Mouse (Mus musculus) megakaryocyte progenitor cell, adult 5-6 weeks (primary cell): Measurements from ENCODE around the gene Sptlc2. TPM values are rescaled to one million over a fixed set of nuclear protein-coding genes. Genes with fewer than 3 reads are reported as not detected.
"Not testable (repeated sequence)": the region's sequence is repeated elsewhere in the genome, so short reads cannot be mapped to it uniquely, and the experiment has no call there.

Experiments
- ATAC-seq: replicated peaks from 2 replicates; pipeline ENCODE4 v1.8.0; 2016; ENCODE audit warnings: mild to moderate bottlenecking, moderate TSS enrichment, inconsistent platforms; ENCODE audit not compliant: poor library complexity
- total RNA-seq, 2 experiments: library from RNA; stranded (forward) in 1 of 2; stranded (reverse) in 1 of 2; fragments of 157-497, 149-512 nt in 1 of 2; fragments of 200-1000 nt in 1 of 2; gene quantifications; 2 replicates each; pipeline versions ENCODE4 v1.2.3 to v1.2.4; 2015 to 2017

The Sptlc2 gene
- total RNA-seq, 2 experiments from 2014 or later, result 128 to 199 TPM

GRCm38 (mm10) chr12:87333794-87334193 is 54.4 kb downstream of the Sptlc2 start:
- ATAC-seq, result no peak

GRCm38 (mm10) chr12:87332511-87332910 is 55.6 kb downstream of the Sptlc2 start:
- no peak for ATAC-seq

- ATAC-seq, result 0 out of 2 replicates have a peak, but pooled peaks have one; percentile 26
Observed at GRCm38 (mm10) chr12:87331908-87332307, 56.2 kb downstream of the Sptlc2 start.

GRCm38 (mm10) chr12:87331053-87331456 is 57.1 kb downstream of the Sptlc2 start:
- no peak for ATAC-seq

- no peak for ATAC-seq
Observed at GRCm38 (mm10) chr12:87330213-87330612, 57.9 kb downstream of the Sptlc2 start.

GRCm38 (mm10) chr12:87328025-87328424 is 60.1 kb downstream of the Sptlc2 start:
- ATAC-seq, result peak; percentile 24; the same call in 1 of the 2 replicates

GRCm38 (mm10) chr12:87327610-87328009 is 60.5 kb downstream of the Sptlc2 start:
- peak; percentile 51 for ATAC-seq

- ATAC-seq, result peak; percentile 74
Observed at GRCm38 (mm10) chr12:87325452-87325851, 62.7 kb downstream of the Sptlc2 start.

- ATAC-seq, result no peak
Observed at GRCm38 (mm10) chr12:87319229-87319628, 68.9 kb downstream of the Sptlc2 start.

GRCm38 (mm10) chr12:87317951-87318350 is 70.2 kb downstream of the Sptlc2 start:
- ATAC-seq, result no peak

- no peak for ATAC-seq
Observed at GRCm38 (mm10) chr12:87313098-87313497, 75.1 kb downstream of the Sptlc2 start.

- ATAC-seq, result not testable (repeated sequence)
Observed at GRCm38 (mm10) chr12:87306584-87306844, 81.6 kb downstream of the Sptlc2 start.

GRCm38 (mm10) chr12:87305767-87306583 is 82.2 kb downstream of the Sptlc2 start:
- no peak for ATAC-seq

GRCm38 (mm10) chr12:87301189-87301588 is 87.0 kb downstream of the Sptlc2 start:
- ATAC-seq, result no peak

- ATAC-seq, result no peak; the same call in none of the 2 replicates
Observed at GRCm38 (mm10) chr12:87300441-87300690, 87.8 kb downstream of the Sptlc2 start.

GRCm38 (mm10) chr12:87299657-87300440 is 88.3 kb downstream of the Sptlc2 start, which contains the start of gene Ism2:
Gene Ism2, minus strand, starts transcription at chr12:87299705.
- peak; percentile 51 for ATAC-seq

GRCm38 (mm10) chr12:87299037-87299656 is 89.0 kb downstream of the Sptlc2 start:
- peak; percentile 12; the same call in 1 of the 2 replicates for ATAC-seq

- 0 out of 2 replicates have a peak, but pooled peaks have one; percentile 14 for ATAC-seq
Observed at GRCm38 (mm10) chr12:87293934-87294333, 94.2 kb downstream of the Sptlc2 start.

GRCm38 (mm10) chr12:87289100-87289499 is 99.1 kb downstream of the Sptlc2 start:
- ATAC-seq, result no peak

- ATAC-seq, result 0 out of 2 replicates have a peak, but pooled peaks have one; percentile 6
Observed at GRCm38 (mm10) chr12:87284726-87285125, 103.4 kb downstream of the Sptlc2 start.

GRCm38 (mm10) chr12:87284268-87284667 is 103.9 kb downstream of the Sptlc2 start:
- ATAC-seq, result no peak

- no peak for ATAC-seq
Observed at GRCm38 (mm10) chr12:87283706-87284105, 104.4 kb downstream of the Sptlc2 start.
